Mouse (Mus musculus): ENCODE measurements at regions not wholly inside any gene's neighbourhood (a gene's known extent, or its start where the extent isn't known, plus 50 kb on each side); places are given as distances from the start of the nearest gene placed in this dataset.

- in situ Hi-C loops (cut with MboI, MseI), result no loop called here
Observed at GRCm38 (mm10) chr10:119054191-119055175, 184.5 kb upstream of the Dyrk2 start.

DNA sequence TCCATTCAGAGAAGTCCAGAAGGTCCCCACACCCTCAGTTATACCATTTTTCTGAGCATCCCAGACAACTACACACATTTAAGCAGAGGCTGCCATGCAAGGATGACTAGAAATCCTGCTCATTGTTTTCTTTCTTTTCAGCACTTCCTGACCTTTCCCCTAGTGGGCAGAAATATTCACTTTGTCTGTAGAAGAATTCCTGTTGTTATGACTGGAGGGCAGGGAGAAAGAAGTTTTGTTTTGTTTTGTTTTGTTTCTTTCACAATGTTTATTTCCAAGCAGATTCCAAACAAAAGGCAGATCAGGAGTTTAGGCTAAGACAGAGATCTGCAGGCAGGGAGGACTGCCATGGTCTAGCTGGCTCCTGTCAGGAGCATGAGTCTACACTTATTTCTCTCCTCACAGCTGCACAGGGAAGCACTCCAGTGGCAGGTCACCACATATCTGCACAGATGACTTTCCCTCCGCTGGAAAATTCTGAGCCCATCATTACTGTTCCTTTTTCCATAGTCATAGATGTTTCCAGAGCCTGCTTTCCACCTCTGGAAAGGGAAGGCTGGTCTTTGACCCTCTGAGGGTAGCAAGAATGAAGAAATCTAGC lies 182.5 kb upstream of the Dyrk2 start:
- in situ Hi-C loops (cut with MboI, MseI), result no loop called here

GRCm38 (mm10) chr10:119051598-119051997 lies 181.6 kb upstream of the Dyrk2 start:
- in situ Hi-C loops (cut with MboI, MseI), result no loop called here

DNA sequence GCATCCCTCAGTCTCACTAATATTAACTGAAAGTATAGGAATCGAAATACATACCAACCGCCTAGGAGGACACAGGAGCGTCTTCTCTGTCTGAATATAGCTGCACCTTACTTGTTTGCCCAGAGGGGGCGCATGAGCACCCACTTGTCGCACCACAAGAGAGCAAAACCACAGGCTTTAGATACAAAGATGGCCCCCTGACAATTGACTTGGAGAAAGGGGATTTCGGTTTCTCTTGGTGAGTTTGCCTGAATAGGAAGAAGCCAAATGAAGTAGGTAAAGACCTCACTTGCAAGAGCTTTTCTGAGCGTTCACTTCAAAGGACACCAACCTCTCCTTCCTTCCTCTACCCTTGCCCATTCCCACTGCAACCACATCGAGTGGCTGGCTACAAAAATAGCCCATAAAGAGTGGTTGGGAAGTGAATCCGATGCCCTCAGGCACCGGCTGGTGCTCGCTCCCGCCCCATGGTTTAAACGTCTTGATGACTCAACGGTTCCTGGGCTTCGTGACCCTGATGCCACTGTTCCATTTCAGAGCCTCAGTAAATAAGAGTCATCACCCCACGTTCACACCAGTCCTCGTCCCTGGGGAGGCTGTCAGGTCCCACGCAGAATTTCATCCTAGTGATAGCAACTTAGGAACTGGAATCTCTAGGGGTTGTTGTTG lies 180.1 kb upstream of the Dyrk2 start:
- in situ Hi-C loops (cut with MboI, MseI), result no loop called here

DNA sequence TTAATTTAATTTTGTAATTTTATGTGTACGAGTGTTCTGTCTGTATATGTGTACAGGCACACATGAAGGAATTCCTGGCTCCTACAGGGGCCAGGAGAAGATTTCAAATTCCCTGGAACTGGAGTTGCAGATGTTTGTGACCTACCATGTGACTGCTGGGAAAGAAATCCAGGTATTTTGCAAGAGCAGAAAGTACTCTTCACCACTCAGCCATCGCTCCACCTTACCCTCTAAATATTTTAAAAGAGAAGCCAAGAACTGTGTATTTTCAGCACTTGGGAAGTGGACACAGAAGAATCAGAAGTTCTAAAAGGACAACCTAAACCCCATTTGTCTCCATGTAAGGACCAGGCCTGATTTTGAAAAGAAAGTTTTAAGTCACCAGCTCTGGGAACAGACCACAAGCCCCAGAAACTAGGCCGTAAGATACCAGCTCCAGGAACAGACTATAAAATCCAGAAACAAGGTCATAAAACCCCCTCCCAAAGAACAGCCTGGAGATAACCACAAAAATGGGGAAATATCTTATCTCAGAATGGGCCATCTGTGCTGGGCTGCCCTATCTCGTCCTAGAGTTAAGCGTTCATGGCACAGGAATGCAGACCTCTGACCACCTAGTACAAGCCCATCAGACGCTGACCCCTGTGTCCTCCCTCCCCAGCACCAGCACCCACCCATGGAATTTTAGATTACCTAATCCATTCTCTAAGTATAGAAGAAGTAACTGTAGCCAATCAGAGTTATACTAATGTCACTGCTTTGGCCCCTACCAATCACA lies 178.8 kb upstream of the Dyrk2 start:
- in situ Hi-C loops (cut with MboI, MseI), result no loop called here

GRCm38 (mm10) chr10:119045059-119045458 lies 175.1 kb upstream of the Dyrk2 start:
- in situ Hi-C loops (cut with MboI, MseI), result no loop called here

DNA sequence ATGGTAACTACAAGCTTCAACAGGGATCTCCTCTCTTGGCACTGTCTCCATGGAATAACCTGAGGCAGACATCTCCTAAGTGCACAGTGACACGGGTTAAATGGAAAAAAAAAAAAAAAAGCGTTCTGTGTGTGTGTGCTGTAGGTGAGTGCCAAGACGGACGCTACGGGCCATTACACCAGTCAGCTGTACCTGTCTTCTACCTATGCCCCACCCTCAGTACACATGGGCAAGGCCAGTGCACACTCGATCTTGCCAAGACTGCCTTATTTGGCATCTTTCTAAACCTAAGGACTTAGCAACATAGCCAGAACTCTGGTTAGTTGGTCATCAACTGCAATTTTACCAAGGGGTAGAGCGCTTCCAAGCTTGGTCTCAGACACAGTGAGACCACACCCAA lies 173.1 kb upstream of the Dyrk2 start:
- in situ Hi-C loops (cut with MboI, MseI), result no loop called here

DNA sequence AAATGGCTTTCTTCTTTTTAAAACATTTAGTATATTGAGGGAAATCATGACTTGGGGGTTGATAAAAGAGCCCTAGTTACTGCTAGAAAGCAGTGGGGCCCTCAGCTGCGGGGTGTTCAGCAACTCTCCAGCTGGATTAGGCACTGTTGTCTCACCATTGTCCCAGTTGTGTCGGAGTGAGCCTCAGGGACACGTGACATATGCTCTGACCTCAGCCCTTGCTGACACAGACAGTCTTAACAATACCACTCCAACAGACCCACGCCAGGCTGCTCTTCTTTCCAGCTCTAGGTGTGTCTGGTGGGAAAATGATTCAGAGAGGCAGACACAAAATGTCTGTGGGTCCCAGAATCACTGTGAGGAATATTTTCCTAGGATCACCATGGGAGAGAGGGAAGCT lies 170.2 kb upstream of the Dyrk2 start:
- in situ Hi-C loops (cut with MboI, MseI), result no loop called here

DNA sequence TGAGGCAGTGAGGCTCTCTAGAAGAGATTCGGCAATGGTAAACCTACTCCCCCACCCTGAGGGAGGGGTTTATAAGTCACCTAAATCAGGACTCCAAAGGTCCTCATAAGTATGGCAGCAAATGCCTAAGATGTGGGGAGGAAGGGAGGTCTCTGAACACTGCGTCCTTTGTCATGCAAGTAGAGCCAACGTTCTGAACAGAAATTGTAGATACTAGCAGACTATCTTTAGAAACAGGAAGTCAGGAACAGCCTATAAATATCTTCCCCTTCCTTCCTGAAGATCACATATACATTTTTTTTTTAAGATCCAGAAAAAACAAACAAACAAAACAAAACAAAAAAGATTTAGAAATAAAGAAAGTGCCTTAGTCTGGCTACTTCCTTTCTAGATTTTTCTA lies 169.7 kb upstream of the Dyrk2 start:
- in situ Hi-C loops (cut with MboI, MseI), result no loop called here

DNA sequence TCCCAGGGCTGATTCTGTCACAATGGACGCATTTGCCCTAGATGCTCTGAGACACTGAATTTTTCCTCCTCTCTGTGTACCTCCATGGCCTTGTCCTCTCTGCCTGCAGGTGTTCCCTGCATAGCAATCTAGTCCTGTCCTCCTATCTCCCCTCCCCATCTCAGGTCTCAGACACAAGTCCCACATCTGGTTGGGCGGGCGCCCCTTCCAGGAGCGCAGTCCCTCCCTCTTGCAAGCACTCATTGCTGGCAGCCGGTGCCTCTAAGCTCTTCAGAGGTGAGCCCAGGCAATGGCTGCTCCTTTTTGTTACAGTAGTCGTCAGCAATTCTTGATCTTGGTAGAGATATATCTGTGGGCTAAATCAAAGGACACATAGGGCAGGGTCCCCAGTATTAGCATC lies 169.0 kb upstream of the Dyrk2 start:
- in situ Hi-C loops (cut with MboI, MseI), result no loop called here

- in situ Hi-C loops (cut with MboI, MseI), result no loop called here
Observed at GRCm38 (mm10) chr10:119037781-119038180, 167.8 kb upstream of the Dyrk2 start.

DNA sequence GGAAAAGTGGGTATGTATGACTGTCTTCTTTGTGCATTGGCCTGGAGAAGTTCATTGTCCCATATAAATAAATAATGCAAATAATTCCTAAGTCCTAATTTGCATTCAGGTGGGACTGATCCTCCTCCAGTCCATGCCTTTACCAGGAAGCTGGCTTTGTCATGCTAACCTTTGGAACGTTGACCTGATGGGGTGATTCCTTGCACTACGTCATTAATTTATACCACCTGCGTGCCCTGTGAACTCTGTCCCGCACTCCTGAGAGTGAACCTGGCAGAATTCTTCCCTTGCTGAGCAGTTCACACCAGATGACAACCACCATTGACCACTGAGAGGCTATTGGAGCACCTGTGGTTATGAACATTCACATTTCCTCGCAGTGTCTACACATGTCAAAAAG lies 165.9 kb upstream of the Dyrk2 start:
- in situ Hi-C loops (cut with MboI, MseI), result no loop called here

- in situ Hi-C loops (cut with MboI, MseI), result no loop called here
Observed at GRCm38 (mm10) chr10:119034396-119034795, 164.4 kb upstream of the Dyrk2 start.

DNA sequence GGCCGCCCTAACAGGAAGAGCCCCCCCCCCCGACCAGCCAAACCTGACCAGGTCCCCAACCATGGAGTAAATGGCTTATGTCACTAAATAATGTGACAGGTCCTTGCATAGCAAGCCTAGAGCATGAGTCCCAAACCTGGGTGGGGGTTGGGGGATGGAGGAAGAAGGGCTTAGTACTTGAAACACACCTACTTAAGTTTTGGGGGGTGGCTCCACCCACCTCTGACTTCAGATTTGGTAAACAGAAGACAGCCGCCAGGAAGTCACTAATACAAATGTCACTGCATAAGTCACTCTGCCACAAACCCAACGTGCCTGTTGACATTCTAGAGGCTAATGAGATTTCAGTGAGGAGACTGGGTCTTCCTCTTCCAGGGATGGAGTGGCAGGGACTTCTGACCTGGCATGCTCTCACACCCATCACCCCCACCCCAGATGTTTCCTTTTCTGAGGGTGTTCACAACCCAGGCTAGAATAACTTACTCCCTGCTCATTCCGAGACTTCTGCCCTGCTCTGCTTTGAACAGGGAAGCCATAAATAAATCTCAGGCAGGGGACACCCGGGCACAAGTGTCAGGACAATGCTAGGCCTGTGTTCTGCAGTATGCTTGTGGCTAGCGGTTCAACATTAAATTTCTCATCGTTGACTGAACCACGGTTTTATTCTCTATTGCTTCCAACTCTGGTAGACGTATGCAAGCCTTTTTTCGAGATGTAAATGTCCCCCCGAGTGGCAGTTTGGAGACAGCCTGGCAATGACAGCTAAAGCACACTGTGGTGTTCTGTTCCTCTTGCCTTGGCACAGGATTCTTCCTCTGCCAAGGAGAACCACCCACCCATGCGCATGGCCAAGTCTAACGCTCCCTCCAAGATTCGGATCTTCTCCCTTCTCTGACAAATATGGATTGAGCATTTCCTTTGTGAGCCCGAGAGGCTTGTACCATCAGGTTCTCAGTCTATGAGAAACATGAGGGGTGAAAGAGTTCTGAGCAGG lies 161.6 kb upstream of the Dyrk2 start:
- in situ Hi-C loops (cut with MboI, MseI), result no loop called here

DNA sequence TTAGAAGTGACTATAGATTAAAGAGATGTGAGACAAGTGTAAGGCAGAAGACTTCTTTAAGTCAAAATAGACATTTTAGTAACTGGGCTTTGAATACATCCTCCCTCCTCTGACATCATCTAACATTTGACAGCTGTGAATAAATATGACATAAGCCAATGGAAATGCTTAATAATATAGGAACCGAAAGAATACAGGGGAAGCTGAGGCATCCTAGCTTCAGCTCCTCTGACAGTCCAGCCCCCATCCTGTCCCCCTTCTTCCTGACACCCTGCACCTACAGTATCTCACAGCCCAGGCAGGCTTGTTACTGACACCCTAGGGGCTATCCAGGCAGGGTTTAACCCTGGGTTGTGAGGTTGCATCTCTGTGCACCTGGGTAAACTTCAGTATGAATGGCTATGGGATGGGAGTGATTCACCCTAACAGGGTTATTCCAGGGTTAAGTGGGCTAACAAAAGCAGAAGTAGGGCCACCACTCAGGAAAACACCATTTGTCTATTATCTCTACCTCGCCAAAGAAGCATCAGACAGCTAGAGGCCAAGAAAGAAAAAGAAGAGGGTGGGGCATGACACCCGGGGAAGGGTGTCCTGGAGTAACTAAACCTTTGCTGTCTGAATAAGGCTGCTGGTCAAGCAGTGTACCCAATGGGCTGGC lies 158.6 kb upstream of the Dyrk2 start:
- in situ Hi-C loops (cut with MboI, MseI), result no loop called here

- in situ Hi-C loops (cut with MboI, MseI), result no loop called here
Observed at GRCm38 (mm10) chr10:119027241-119027901, 157.4 kb upstream of the Dyrk2 start.

GRCm38 (mm10) chr10:119026291-119026690 lies 156.3 kb upstream of the Dyrk2 start:
- in situ Hi-C loops (cut with MboI, MseI), result no loop called here

DNA sequence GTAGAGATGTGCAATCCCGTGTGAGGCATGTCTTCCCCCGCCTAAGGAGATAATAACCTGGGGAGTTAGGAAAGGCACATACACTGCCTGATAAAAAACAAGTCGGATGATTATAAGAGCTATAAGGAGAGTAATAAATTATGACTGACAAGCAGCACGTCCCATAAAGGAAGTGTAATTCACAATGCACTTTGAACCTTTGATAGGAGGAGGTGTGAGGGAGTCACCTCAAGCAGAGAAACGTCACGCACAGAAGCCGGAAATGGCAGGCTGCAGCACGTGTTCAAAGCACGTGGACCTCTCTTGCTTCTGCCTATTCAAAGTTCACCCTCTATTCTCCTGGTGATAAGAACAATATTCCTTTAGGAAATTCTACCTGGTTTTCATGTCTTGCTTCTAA lies 154.4 kb upstream of the Dyrk2 start:
- in situ Hi-C loops (cut with MboI, MseI), result no loop called here

DNA sequence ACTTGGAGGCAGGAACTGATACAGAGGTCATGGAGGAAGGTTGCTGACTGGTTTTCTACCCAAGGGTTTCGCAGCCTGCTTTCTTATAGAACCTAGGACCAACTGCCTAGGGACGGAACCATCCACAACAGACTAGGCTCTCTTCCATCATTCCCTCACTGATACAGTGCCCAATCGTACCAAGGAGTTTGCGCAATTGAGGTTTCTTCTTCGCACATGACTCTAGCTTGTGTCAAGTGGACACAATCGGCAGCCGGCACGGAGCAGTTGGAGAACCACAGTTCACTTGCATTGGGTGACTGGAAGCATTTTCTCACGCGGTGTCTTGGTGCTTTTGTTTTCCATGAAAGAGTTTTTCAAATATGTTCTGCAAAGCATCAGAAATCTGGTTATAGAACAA lies 149.1 kb upstream of the Dyrk2 start:
- in situ Hi-C loops (cut with MboI, MseI), result no loop called here
